Mouse (Mus musculus) stomach, postnatal 0 days (tissue): ENCODE results near the gene Fgfr4. TPM values are rescaled to one million over a fixed set of nuclear protein-coding genes. Genes with fewer than 3 reads are reported as not detected.

Experiments used
- ATAC-seq: fragments of 200-750 bp; cut with Nextera tagmentation; 2 replicates; pipeline ENCODE4 v1.8.0; 2017; ENCODE audit not compliant: low FRiP score, low TSS enrichment
- DNase-seq: peaks from one replicate; pipeline ENCODE4 v3.0.0-alpha.2; 2016; ENCODE audit warnings: low spot score
- H3K27ac ChIP-seq: fragments of 300-500 bp; sonication (generic); replicated peaks from 2 replicates; pipeline ENCODE4 v1.5.1; 2014; ENCODE audit warnings: mild to moderate bottlenecking, control low read depth
- H3K27me3 ChIP-seq: fragments of 300-500 bp; sonication (generic); 2 replicates; pipeline ENCODE4 v1.6.1; 2014; ENCODE audit warnings: low read length; ENCODE audit not compliant: control insufficient read depth, insufficient read depth
- H3K36me3 ChIP-seq: fragments of 300-500 bp; sonication (generic); 2 replicates; pipeline ENCODE4 v1.6.1; 2014; ENCODE audit warnings: low read length, mixed read lengths; ENCODE audit not compliant: control insufficient read depth, insufficient read depth
- H3K4me1 ChIP-seq: fragments of 300-500 bp; sonication (generic); replicated peaks from 2 replicates; pipeline ENCODE4 v1.6.1; 2014; ENCODE audit warnings: antibody characterized with exemption; ENCODE audit not compliant: control insufficient read depth, insufficient read depth
- H3K4me2 ChIP-seq: fragments of 300-500 bp; sonication (generic); replicated peaks from 2 replicates; pipeline ENCODE4 v1.6.1; 2014; ENCODE audit warnings: low read depth, mild to moderate bottlenecking, control low read depth, moderate library complexity
- H3K4me3 ChIP-seq: fragments of 300-500 bp; sonication (generic); 2 replicates; pipeline ENCODE4 v1.5.1; 2014; ENCODE audit warnings: low read depth, low read length, control low read depth
- H3K9ac ChIP-seq: fragments of 300-500 bp; sonication (generic); 2 replicates; pipeline ENCODE4 v1.6.1; 2014; ENCODE audit warnings: mild to moderate bottlenecking, low read length, control low read depth, mixed read lengths
- H3K9me3 ChIP-seq: fragments of 300-500 bp; sonication (generic); 2 replicates; pipeline ENCODE4 v1.6.1; 2016; ENCODE audit warnings: low read length; ENCODE audit not compliant: control insufficient read depth
- CTCF ChIP-seq: IDR thresholded peaks from 2 replicates; pipeline ENCODE4 v1.5.1; 2016; ENCODE audit warnings: antibody characterized with exemption, low read depth, mild to moderate bottlenecking, moderate library complexity
- EP300 ChIP-seq: optimal IDR thresholded peaks from 2 replicates; pipeline ENCODE3; 2016; ENCODE audit warnings: antibody characterized with exemption
- WGBS: fragments of 180-500 bp; shearing (Covaris S2); extraction: QIAGEN DNeasy Blood & Tissue Kit; methylation state at CpG from one replicate; pipeline ENCODE4 v1.1.7; 2014; 5-methylcytosine and 5-hydroxymethylcytosine counted together
- polyA plus RNA-seq: library from polyadenylated mRNA; unstranded; fragments of >200 nt; fragmentation: Nextera tagmentation; extraction: Ambion mirVana; gene quantifications from 2 replicates; pipeline ENCODE4 v1.2.1, GENCODE M21; 2015

Fgfr4 gene
- polyA plus RNA-seq, 1 experiment from 2014 or later: 1.4 TPM

- no peak overlapping the region for H3K4me2 ChIP-seq
- no peaks in the 10 kb centered on the region for H3K36me3 ChIP-seq
- H3K4me1 ChIP-seq: no peaks in the 10 kb centered on the region
- no peak for TF ChIP-seq CTCF
- TF ChIP-seq EP300: no peak
- H3K4me3 ChIP-seq: no peak overlapping the region
- no peak for ATAC-seq
- no peaks in the 10 kb centered on the region for H3K9me3 ChIP-seq
- no peak overlapping the region for H3K27ac ChIP-seq
- DNase-seq: no peak
- no peak overlapping the region for H3K9ac ChIP-seq
- 81% methylated on average over 5 of the region's 5 CpGs for WGBS
- H3K27me3 ChIP-seq: no peaks in the 10 kb centered on the region
These were observed 1.5 kb downstream of the Fgfr4 start for GRCm38 (mm10) chr13:55153951-55154350.

- Histone ChIP-seq H3K4me2 (no peak overlapping the region), H3K4me1 (no peaks in the 10 kb centered on the region), H3K9me3 (no peaks in the 10 kb centered on the region), H3K36me3 (no peaks in the 10 kb centered on the region), H3K27ac (no peak overlapping the region), H3K27me3 (no peaks in the 10 kb centered on the region), H3K4me3 (no peak overlapping the region), H3K9ac (no peak overlapping the region)
- TF ChIP-seq EP300 (no peak), CTCF (no peak)
- ATAC-seq: no peak
- 55% methylated on average over 7 of the region's 7 CpGs for WGBS
- no peak for DNase-seq
These were observed 9.9 kb downstream of the Fgfr4 start for GRCm38 (mm10) chr13:55162365-55162764.

- TF ChIP-seq EP300 (no peak), CTCF (no peak)
- H3K9me3 ChIP-seq: no peaks in the 10 kb centered on the region
- WGBS: 42% methylated on average over 5 of the region's 5 CpGs
- H3K4me3 ChIP-seq: no peak overlapping the region
- ATAC-seq: peak; percentile 54; the same call in 1 of the 2 replicates
- DNase-seq: no peak
- no peaks in the 10 kb centered on the region for H3K36me3 ChIP-seq
- H3K9ac ChIP-seq: no peak overlapping the region
- H3K27ac ChIP-seq: no peak overlapping the region
- no peak overlapping the region for H3K4me2 ChIP-seq
- H3K4me1 ChIP-seq: no peaks in the 10 kb centered on the region
- no peaks in the 10 kb centered on the region for H3K27me3 ChIP-seq
These were observed 11.1 kb downstream of the Fgfr4 start for GRCm38 (mm10) chr13:55163553-55163952.

- H3K36me3 ChIP-seq: no peaks in the 10 kb centered on the region
- no peak for DNase-seq
- 93% methylated on average over 16 of the region's 16 CpGs for WGBS
- no peaks in the 10 kb centered on the region for H3K4me1 ChIP-seq
- no peak overlapping the region for H3K4me3 ChIP-seq
- H3K4me2 ChIP-seq: no peak overlapping the region
- H3K27me3 ChIP-seq: no peaks in the 10 kb centered on the region
- TF ChIP-seq CTCF (no peak), EP300 (no peak)
- no peak overlapping the region for H3K27ac ChIP-seq
- no peak overlapping the region for H3K9ac ChIP-seq
- no peaks in the 10 kb centered on the region for H3K9me3 ChIP-seq
- no peak for ATAC-seq
These were observed 13.4 kb downstream of the Fgfr4 start for GRCm38 (mm10) chr13:55165831-55166339.

- no peak overlapping the region for H3K9ac ChIP-seq
- H3K9me3 ChIP-seq: no peaks in the 10 kb centered on the region
- no peak overlapping the region for H3K27ac ChIP-seq
- no peak overlapping the region for H3K4me3 ChIP-seq
- 87% methylated on average over 32 of the region's 32 CpGs for WGBS
- DNase-seq: no peak
- no peaks in the 10 kb centered on the region for H3K27me3 ChIP-seq
- TF ChIP-seq EP300: no peak
- no peak for TF ChIP-seq CTCF
- H3K4me2 ChIP-seq: no peak overlapping the region
- peaks cover 5% of the 10 kb centered on the region for H3K4me1 ChIP-seq
- no peaks in the 10 kb centered on the region for H3K36me3 ChIP-seq
- ATAC-seq: no peak; the same call in 1 of the 2 replicates
These were observed 14.6 kb downstream of the Fgfr4 start for GRCm38 (mm10) chr13:55166806-55167725.

- TF ChIP-seq EP300 (no peak), CTCF (no peak)
- H3K4me2 ChIP-seq: no peak overlapping the region
- no peak overlapping the region for H3K9ac ChIP-seq
- DNase-seq (no peak), ATAC-seq (no peak)
- peaks cover 7% of the 10 kb centered on the region for H3K4me1 ChIP-seq
- H3K27ac ChIP-seq: no peak overlapping the region
- 71% methylated on average over 11 of the region's 11 CpGs for WGBS
- no peaks in the 10 kb centered on the region for H3K36me3 ChIP-seq
- H3K27me3 ChIP-seq: no peaks in the 10 kb centered on the region
- H3K4me3 ChIP-seq: no peak overlapping the region
- no peaks in the 10 kb centered on the region for H3K9me3 ChIP-seq
These were observed 15.4 kb downstream of the Fgfr4 start for GRCm38 (mm10) chr13:55167798-55168197.
